Mouse (Mus musculus) CH12.LX (cell line): ENCODE results near the gene Cask. TPM values are rescaled to one million over a fixed set of nuclear protein-coding genes. Genes with fewer than 3 reads are reported as not detected.

Experiments used
- DNase-seq: peaks from one replicate; pipeline ENCODE4 v3.0.0-alpha.2; 2013; ENCODE audit errors: extremely low read depth
- H3K27ac ChIP-seq: 2 replicates; pipeline ENCODE4 v1.5.1; 2012; ENCODE audit warnings: low read depth, mild to moderate bottlenecking, control low read depth, moderate library complexity; ENCODE audit not compliant: insufficient read depth
- H3K27me3 ChIP-seq: replicated peaks from 2 replicates; pipeline ENCODE3; 2012; ENCODE audit warnings: inconsistent platforms
- H3K36me3 ChIP-seq, 2 experiments: replicated peaks in 1 of 2; 2 replicates each; pipeline versions ENCODE3 to v1.6.1; 2012; ENCODE audit warnings: inconsistent platforms in 1 of 2, low read length in 1 of 2, mild to moderate bottlenecking in 1 of 2, mixed read lengths in 1 of 2, moderate library complexity in 1 of 2; ENCODE audit not compliant: control insufficient read depth in 1 of 2, insufficient read depth in 1 of 2
- H3K4me1 ChIP-seq, 2 experiments: 2 replicates each; pipeline ENCODE4 v1.6.1; 2012; ENCODE audit warnings: inconsistent platforms in 1 of 2, moderate library complexity in 1 of 2; ENCODE audit not compliant: insufficient read depth in 2 of 2, control insufficient read depth in 1 of 2
- H3K4me2 ChIP-seq: 2 replicates; pipeline ENCODE4 v1.6.1; 2012; ENCODE audit warnings: low read depth, mild to moderate bottlenecking, control low read depth; ENCODE audit not compliant: poor library complexity, insufficient read depth, severe bottlenecking
- H3K4me3 ChIP-seq, 3 experiments: fragments of 150-350 bp in 1 of 3; sonication (generic) in 1 of 3; replicated peaks in 1 of 3; 2 replicates each; pipeline versions ENCODE3 to v1.5.1; 2011 to 2012; ENCODE audit warnings: low read depth in 2 of 3, low read length in 2 of 3, mild to moderate bottlenecking in 2 of 3, moderate library complexity in 2 of 3, control low read depth in 1 of 3, improper control_type of control experiment in 1 of 3, inconsistent platforms in 1 of 3, mixed read lengths in 1 of 3; ENCODE audit not compliant: poor library complexity in 1 of 3
- H3K79me2 ChIP-seq: replicated peaks from 2 replicates; pipeline ENCODE4 v1.6.1; 2012; ENCODE audit warnings: mild to moderate bottlenecking, moderate library complexity; ENCODE audit not compliant: control insufficient read depth, poor library complexity, insufficient read depth, severe bottlenecking; ENCODE audit errors: extremely low read depth
- H3K9ac ChIP-seq: 2 replicates; pipeline ENCODE4 v1.6.1; 2012; ENCODE audit warnings: low read depth, mild to moderate bottlenecking, control low read depth, moderate library complexity; ENCODE audit not compliant: insufficient read depth
- H3K9me3 ChIP-seq: replicated peaks from 2 replicates; pipeline ENCODE3; 2012; ENCODE audit warnings: low read length, inconsistent platforms, mixed read lengths
- BHLHE40 ChIP-seq: IDR thresholded peaks from 2 replicates; pipeline ENCODE4 v1.6.1; 2011; ENCODE audit warnings: mild to moderate bottlenecking, low read depth, low read length, improper control_type of control experiment
- CHD1 ChIP-seq: IDR thresholded peaks from 2 replicates; pipeline ENCODE4 v1.6.1; 2012; ENCODE audit warnings: low read depth, low read length, improper control_type of control experiment, inconsistent platforms
- CTCF ChIP-seq, 2 experiments: IDR thresholded peaks in 1 of 2; conservative IDR thresholded peaks in 1 of 2; 2 replicates each; pipeline ENCODE4 v1.5.1; 2011 to 2012; ENCODE audit warnings: low read depth in 2 of 2, low read length in 2 of 2, improper control_type of control experiment in 1 of 2, inconsistent platforms in 1 of 2, mild to moderate bottlenecking in 1 of 2, moderate library complexity in 1 of 2
- E2F4 ChIP-seq: IDR thresholded peaks from 2 replicates; pipeline ENCODE4 v1.6.1; 2011; ENCODE audit warnings: low read depth, low read length, improper control_type of control experiment; ENCODE audit not compliant: insufficient replicate concordance
- ELF1 ChIP-seq: IDR thresholded peaks from 2 replicates; pipeline ENCODE4 v1.6.1; 2014; ENCODE audit warnings: low read depth, mild to moderate bottlenecking, inconsistent platforms, low read length, improper control_type of control experiment
- GABPA ChIP-seq: IDR thresholded peaks from 2 replicates; pipeline ENCODE4 v1.6.1; 2012; ENCODE audit warnings: low read depth, low read length, improper control_type of control experiment, inconsistent platforms; ENCODE audit not compliant: insufficient replicate concordance
- HCFC1 ChIP-seq: IDR thresholded peaks from 2 replicates; pipeline ENCODE4 v1.6.1; 2012; ENCODE audit warnings: low read depth, mild to moderate bottlenecking, inconsistent platforms, low read length, improper control_type of control experiment
- IRF4 ChIP-seq: IDR thresholded peaks from 2 replicates; pipeline ENCODE4 v1.6.1; 2014; ENCODE audit warnings: low read depth, mild to moderate bottlenecking, inconsistent platforms, low read length, improper control_type of control experiment
- KAT2A ChIP-seq: IDR thresholded peaks from 2 replicates; pipeline ENCODE4 v1.6.1; 2012; ENCODE audit warnings: low read length, improper control_type of control experiment, inconsistent platforms; ENCODE audit not compliant: insufficient replicate concordance
- MAFK ChIP-seq: IDR thresholded peaks from 2 replicates; pipeline ENCODE4 v1.6.1; 2011; ENCODE audit warnings: low read length, improper control_type of control experiment; ENCODE audit not compliant: insufficient replicate concordance
- MAX ChIP-seq: IDR thresholded peaks from 2 replicates; pipeline ENCODE4 v1.6.1; 2011; ENCODE audit warnings: low read length, improper control_type of control experiment
- MAZ ChIP-seq: IDR thresholded peaks from 2 replicates; pipeline ENCODE4 v1.6.1; 2012; ENCODE audit warnings: low read depth, mild to moderate bottlenecking, inconsistent platforms, low read length, improper control_type of control experiment, moderate library complexity
- MEF2A ChIP-seq: IDR thresholded peaks from 2 replicates; pipeline ENCODE4 v1.6.1; 2014; ENCODE audit warnings: low read depth, mild to moderate bottlenecking, inconsistent platforms, low read length, improper control_type of control experiment, borderline replicate concordance
- MXI1 ChIP-seq: IDR thresholded peaks from 2 replicates; pipeline ENCODE4 v1.6.1; 2011; ENCODE audit warnings: mild to moderate bottlenecking, low read depth, low read length, improper control_type of control experiment
- MYC ChIP-seq: IDR thresholded peaks from 2 replicates; pipeline ENCODE4 v1.6.1; 2011; ENCODE audit warnings: low read depth, mild to moderate bottlenecking, improper control_type of control experiment, low read length
- NELFE ChIP-seq: IDR thresholded peaks from 2 replicates; pipeline ENCODE4 v1.6.1; 2011; ENCODE audit warnings: low read depth, low read length, improper control_type of control experiment
- NRF1 ChIP-seq: IDR thresholded peaks from 2 replicates; pipeline ENCODE4 v1.6.1; 2014; ENCODE audit warnings: low read depth, mild to moderate bottlenecking, inconsistent platforms, low read length, improper control_type of control experiment, moderate library complexity
- POLR2A ChIP-seq: IDR thresholded peaks from 2 replicates; pipeline ENCODE4 v1.6.1; 2011; ENCODE audit warnings: low read depth, mild to moderate bottlenecking, improper control_type of control experiment, low read length
- POLR2AphosphoS2 ChIP-seq: IDR thresholded peaks from 2 replicates; pipeline ENCODE4 v1.6.1; 2011; ENCODE audit warnings: low read depth, low read length, improper control_type of control experiment
- SIN3A ChIP-seq: IDR thresholded peaks from 2 replicates; pipeline ENCODE4 v1.6.1; 2012; ENCODE audit warnings: low read length, improper control_type of control experiment, inconsistent platforms
- TBP ChIP-seq: conservative IDR thresholded peaks from 2 replicates; pipeline ENCODE4 v1.6.1; 2011; ENCODE audit warnings: low read depth, low read length, improper control_type of control experiment
- TCF12 ChIP-seq: IDR thresholded peaks from 2 replicates; pipeline ENCODE4 v1.6.1; 2014; ENCODE audit warnings: low read depth, mild to moderate bottlenecking, inconsistent platforms, low read length, improper control_type of control experiment
- ZMIZ1 ChIP-seq: IDR thresholded peaks from 2 replicates; pipeline ENCODE4 v1.6.1; 2012; ENCODE audit warnings: low read depth, mild to moderate bottlenecking, inconsistent platforms, low read length, improper control_type of control experiment
- ZNF384 ChIP-seq: IDR thresholded peaks from 2 replicates; pipeline ENCODE4 v1.6.1; 2012; ENCODE audit warnings: low read depth, low read length, improper control_type of control experiment, inconsistent platforms
- dilution Hi-C: fragments of 300-500 bp; cut with MboI; formaldehyde crosslinking; loops from 2 replicates; pipeline ENCODE4 v1.14.3; 2020; ENCODE audit warnings: low sequenced_read_pairs; ENCODE audit not compliant: extremely low pct_unique_long_range_greater_than_20kb, extremely low pct_ligation_motif_present
- in situ Hi-C: fragments of 300-500 bp; cut with MboI; formaldehyde crosslinking; loops from 3 replicates; pipeline ENCODE4 v1.14.3; 2019; ENCODE audit warnings: low sequenced_read_pairs, low pct_ligation_motif_present, low pct_unique_long_range_greater_than_20kb, mixed read lengths
- polyA plus RNA-seq: library from polyadenylated mRNA; unstranded; fragments of >175 nt; gene quantifications from 2 replicates; pipeline ENCODE4 v1.2.1, GENCODE M21; 2012; ENCODE audit warnings: low read depth; ENCODE audit not compliant: insufficient read length
- total RNA-seq, 2 experiments: library from RNA; depleted of rRNA; stranded (reverse); fragments of 300-350 nt in 1 of 2; fragments of >200 nt in 1 of 2; gene quantifications; 2 replicates each; pipeline ENCODE4 v1.2.3; 2012 to 2014

The Cask gene
- total and polyA plus RNA-seq, 3 experiments: 0.40 to 5.0 (median 0.49) TPM

DNA sequence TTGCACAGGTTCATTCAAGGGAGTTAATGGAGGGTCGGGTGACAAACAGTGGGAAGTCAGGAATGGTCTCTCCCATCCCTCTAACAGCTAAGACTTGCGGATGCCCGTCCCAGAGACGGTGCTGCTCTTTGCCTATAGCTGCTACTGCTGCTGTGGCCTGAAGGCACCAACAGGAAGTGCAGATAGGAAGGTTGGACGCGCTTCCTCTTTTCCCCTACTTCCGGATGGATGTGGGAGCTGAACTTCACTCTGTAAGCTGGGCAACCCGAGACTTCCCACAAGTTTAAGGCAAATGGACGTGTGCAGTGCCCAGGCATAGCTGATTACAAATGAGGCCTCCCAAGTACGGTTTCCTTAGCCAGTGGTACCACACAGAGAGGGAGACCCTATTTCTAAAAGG is 333.1 kb downstream of the Cask start:
- Histone ChIP-seq H3K27ac (no peak overlapping the region), H3K4me3 (no peak overlapping the region), H3K79me2 (no peaks in the 10 kb centered on the region), H3K36me3 (no peaks in the 10 kb centered on the region), H3K27me3 (no peaks in the 10 kb centered on the region), H3K4me2 (no peak overlapping the region), H3K9me3 (no peaks in the 10 kb centered on the region), H3K9ac (no peak overlapping the region), H3K4me1 (peaks cover 3 to 43% of the 10 kb centered on the region in 2 experiments; a peak in 2 of 4 replicates)
- in situ Hi-C loops: no loop called here
- TF ChIP-seq GABPA: no peak
- no peak for TF ChIP-seq POLR2A
- TF ChIP-seq MAX: no peak
- no peak for TF ChIP-seq ELF1
- no peak for TF ChIP-seq MAZ
- no peak for TF ChIP-seq IRF4
- no peak for TF ChIP-seq TBP
- no peak for TF ChIP-seq CHD1
- TF ChIP-seq MXI1: no peak
- TF ChIP-seq MAFK: no peak
- no peak for TF ChIP-seq POLR2AphosphoS2
- TF ChIP-seq BHLHE40: no peak
- no peak for TF ChIP-seq NELFE
- TF ChIP-seq ZNF384: no peak
- TF ChIP-seq MEF2A: no peak
- TF ChIP-seq SIN3A: no peak
- no peak for TF ChIP-seq KAT2A
- no peak for TF ChIP-seq E2F4
- no peak for TF ChIP-seq NRF1
- no peak for TF ChIP-seq HCFC1
- DNase-seq: no peak
- dilution Hi-C loops: no loop called here

DNA sequence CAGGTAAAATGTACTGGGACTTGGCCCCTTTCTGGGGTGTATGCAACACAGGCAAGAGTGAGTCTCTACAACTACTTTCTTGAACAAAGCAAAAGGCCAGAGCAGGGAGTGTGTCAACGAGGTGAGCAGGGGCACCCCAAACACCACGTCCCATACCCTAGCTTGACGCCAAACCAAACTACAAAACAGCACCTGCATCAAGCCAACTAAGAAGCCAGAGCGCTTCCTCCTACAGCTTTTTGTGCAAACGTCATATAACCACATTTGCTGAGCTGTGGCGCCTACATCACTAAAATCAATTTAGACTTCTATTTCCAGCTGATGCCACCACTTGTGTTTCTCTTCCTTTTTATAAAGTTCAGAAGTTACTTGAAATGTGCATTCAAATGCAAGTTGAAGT is 334.7 kb downstream of the Cask start:
- Histone ChIP-seq H3K4me2 (no peak overlapping the region), H3K9me3 (no peaks in the 10 kb centered on the region), H3K27ac (no peak overlapping the region), H3K9ac (no peak overlapping the region), H3K79me2 (no peaks in the 10 kb centered on the region), H3K4me1 (peaks cover 3 to 43% of the 10 kb centered on the region in 2 experiments; a peak in 2 of 4 replicates), H3K4me3 (no peak overlapping the region), H3K36me3 (no peaks in the 10 kb centered on the region), H3K27me3 (no peaks in the 10 kb centered on the region)
- no peak for TF ChIP-seq POLR2A
- no peak for TF ChIP-seq GABPA
- no peak for TF ChIP-seq MAX
- TF ChIP-seq MYC: no peak
- no peak for TF ChIP-seq ZMIZ1
- no peak for TF ChIP-seq TCF12
- TF ChIP-seq CTCF (conservative IDR thresholded peaks at IDR 0.05 in 1 of 2, IDR thresholded peaks at IDR 0.05 in 1 of 2; ENCODE audit: low read depth in 2 of 2, low read length in 2 of 2): no peak
- dilution Hi-C loops (no loop called here), in situ Hi-C loops (no loop called here)
- DNase-seq: no peak
